ENCODE assay signal across 15 mouse cellular contexts in genomic region chr16:37261678-37262077, GRCm38 (mm10).
A peak's percentile ranks its signal among the peaks of the same experiment; 100 is the strongest.
DNase-seq lines count a peak whose midpoint lies in the region; TF ChIP-seq lines count a peak whose summit lies in the region.
"Had no signal": no experiment of that assay in that cellular context is flagged by ENCODE, and none has a peak within 500 bp of the region (broad histone marks: within the 10 kb centered on the region; RNA-seq: fewer than 3 reads in every experiment).

No protein-coding gene starts in this region.

- TF ChIP-seq POLR2A in CH12.LX (IDR thresholded peaks at IDR 0.05; ENCODE audit: low read depth, low read length) = no peak

- H3K79me2 ChIP-seq in CH12.LX (replicated peaks; ENCODE audit: control insufficient read depth, extremely low read depth, insufficient read depth, poor library complexity, severe bottlenecking) = no peaks in the 10 kb centered on the region

- no peak overlapping the region for H3K9ac ChIP-seq in CH12.LX (ENCODE audit: insufficient read depth, low read depth)

- in situ Hi-C loops in CH12.LX (cut with MboI; ENCODE audit: low pct_ligation_motif_present, low pct_unique_long_range_greater_than_20kb, low sequenced_read_pairs) = no loop called here

- H3K4me2 ChIP-seq in CH12.LX (ENCODE audit: insufficient read depth, low read depth, poor library complexity, severe bottlenecking) = no peak overlapping the region

- no peak for TF ChIP-seq RAD21 in CH12.LX (IDR thresholded peaks at IDR 0.05; ENCODE audit: low read depth, low read length)

- H3K9me3 ChIP-seq in CH12.LX (replicated peaks; ENCODE audit: low read length) = no peaks in the 10 kb centered on the region
- H3K9me3 ChIP-seq: G1E had no signal

- TF ChIP-seq CTCF in CH12.LX (conservative IDR thresholded peaks at IDR 0.05 in 1 of 2, IDR thresholded peaks at IDR 0.05 in 1 of 2; ENCODE audit: low read depth in 2 of 2, low read length in 2 of 2) = no peak

- no peaks in the 10 kb centered on the region for H3K36me3 ChIP-seq in CH12.LX (replicated peaks in 1 of 2; ENCODE audit: control insufficient read depth in 1 of 2, insufficient read depth in 1 of 2, low read length in 1 of 2)
- H3K36me3 ChIP-seq: G1E had no signal

- H3K27me3 ChIP-seq in CH12.LX (replicated peaks) = no peaks in the 10 kb centered on the region

- H3K4me3 ChIP-seq in CH12.LX (replicated peaks in 1 of 3; ENCODE audit: low read depth in 2 of 3, low read length in 2 of 3, poor library complexity in 1 of 3) = no peak overlapping the region

- H3K4me1 ChIP-seq in CH12.LX (ENCODE audit: control insufficient read depth in 1 of 2, insufficient read depth in 2 of 2) = peaks cover 0 to 10% of the 10 kb centered on the region in 2 experiments; a peak in 1 of 4 replicates

- dilution Hi-C loops in CH12.LX (cut with MboI; ENCODE audit: extremely low pct_ligation_motif_present, extremely low pct_unique_long_range_greater_than_20kb, low sequenced_read_pairs) = no loop called here

- no peak overlapping the region for H3K27ac ChIP-seq in CH12.LX (ENCODE audit: insufficient read depth, low read depth)

- peak; percentile 74 for TF ChIP-seq EP300 in CH12.LX (IDR thresholded peaks at IDR 0.05; ENCODE audit: low read length)

- peak; percentile 24 for DNase-seq in CH12.LX (ENCODE audit: extremely low read depth)
- DNase-seq in kidney, postnatal 25 days = no peak
- DNase-seq: adrenal gland, adult 2 months; adrenal gland, adult 8-10 months; adrenal gland, postnatal 10 days; adrenal gland, postnatal 14 days; adrenal gland, postnatal 25 days; adrenal gland, postnatal 36 days; B cell, adult 2 months; cerebellum, adult 11 months; cerebellum, adult 11-12 months; cerebellum, adult 18-20 months; cerebellum, adult 2 months; cerebellum, adult 8-10 months had no signal

TF ChIP-seq in CH12.LX, 34 proteins besides CTCF, POLR2A, EP300 and RAD21:
- TF ChIP-seq IRF4 (IDR thresholded peaks at IDR 0.05; ENCODE audit: low read depth, low read length) (peak; percentile 90), CHD1 (IDR thresholded peaks at IDR 0.05; ENCODE audit: low read depth, low read length) (no peak), MEF2A (IDR thresholded peaks at IDR 0.05; ENCODE audit: borderline replicate concordance, low read depth, low read length) (0 out of 2 replicates have a peak, but pooled peaks have one; percentile 39), JUN (IDR thresholded peaks at IDR 0.05; ENCODE audit: insufficient read depth, low read depth, low read length) (peak; percentile 73), JUND (conservative IDR thresholded peaks at IDR 0.05; ENCODE audit: low read depth, low read length) (no peak), MAFK (IDR thresholded peaks at IDR 0.05; ENCODE audit: insufficient replicate concordance, low read length) (no peak)
